Mouse (Mus musculus) midbrain, postnatal 0 days (tissue): ENCODE measurements around the gene Ccdc51. TPM values are rescaled to one million over a fixed set of nuclear protein-coding genes. Genes with fewer than 3 reads are reported as not detected.

Source experiments
- ATAC-seq: fragments of 200-750 bp; cut with Nextera tagmentation; 2 replicates; pipeline ENCODE4 v1.8.0; 2017; ENCODE audit warnings: moderate number of reproducible peaks, mild to moderate bottlenecking, moderate TSS enrichment, moderate library complexity; ENCODE audit not compliant: low FRiP score
- DNase-seq: peaks from one replicate; pipeline ENCODE4 v3.0.0-alpha.2; 2015; ENCODE audit warnings: low spot score
- H3K27ac ChIP-seq: fragments of 300-500 bp; sonication (generic); 2 replicates; pipeline ENCODE4 v1.5.1; 2014; ENCODE audit warnings: low read depth, mild to moderate bottlenecking, low read length, mixed read lengths
- H3K27me3 ChIP-seq: fragments of 300-500 bp; sonication (generic); 2 replicates; pipeline ENCODE4 v1.6.1; 2014; ENCODE audit warnings: low read length, control low read depth, mixed read lengths; ENCODE audit not compliant: insufficient read depth
- H3K36me3 ChIP-seq: fragments of 300-500 bp; sonication (generic); 2 replicates; pipeline ENCODE4 v1.6.1; 2014; ENCODE audit warnings: low read length, control low read depth, mixed read lengths; ENCODE audit not compliant: insufficient read depth
- H3K4me1 ChIP-seq: fragments of 300-500 bp; sonication (generic); 2 replicates; pipeline ENCODE4 v1.6.1; 2014; ENCODE audit warnings: mild to moderate bottlenecking, control low read depth, antibody characterized with exemption, low read length, mixed read lengths; ENCODE audit not compliant: insufficient read depth
- H3K4me2 ChIP-seq: fragments of 300-500 bp; sonication (generic); 2 replicates; pipeline ENCODE4 v1.6.1; 2014; ENCODE audit warnings: low read depth, mild to moderate bottlenecking, low read length, mixed read lengths; ENCODE audit not compliant: poor library complexity, severe bottlenecking
- H3K4me3 ChIP-seq: fragments of 300-500 bp; sonication (generic); 2 replicates; pipeline ENCODE4 v1.5.1; 2014; ENCODE audit warnings: low read depth, mild to moderate bottlenecking, low read length, moderate library complexity
- H3K9ac ChIP-seq: fragments of 300-500 bp; sonication (generic); replicated peaks from 2 replicates; pipeline ENCODE4 v1.6.1; 2014; ENCODE audit warnings: mild to moderate bottlenecking, low read length, moderate library complexity, mixed read lengths; ENCODE audit not compliant: poor library complexity, severe bottlenecking
- H3K9me3 ChIP-seq: fragments of 300-500 bp; sonication (generic); 2 replicates; pipeline ENCODE4 v1.6.1; 2016; ENCODE audit warnings: low read length, control low read depth
- CTCF ChIP-seq: IDR thresholded peaks from 2 replicates; pipeline ENCODE4 v1.5.1; 2016; ENCODE audit warnings: antibody characterized with exemption, mild to moderate bottlenecking
- WGBS: fragments of 180-500 bp; shearing (Covaris S2); extraction: QIAGEN DNeasy Blood & Tissue Kit; methylation state at CpG from one replicate; pipeline ENCODE4 v1.1.7; 2014; 5-methylcytosine and 5-hydroxymethylcytosine counted together
- polyA plus RNA-seq: library from polyadenylated mRNA; unstranded; fragments of >200 nt; fragmentation: Nextera tagmentation; extraction: Ambion mirVana; gene quantifications from 2 replicates; pipeline ENCODE4 v1.2.1, GENCODE M21; 2015
- total RNA-seq: library from RNA; depleted of rRNA; stranded (reverse); fragments of >200 nt; gene quantifications from 2 replicates; pipeline ENCODE4 v1.2.3, GENCODE M21; 2014

The Ccdc51 gene
- total and polyA plus RNA-seq, 2 experiments from 2014 or later: 4.8 to 6.9 TPM

- Histone ChIP-seq H3K9me3 (no peaks in the 10 kb centered on the region), H3K36me3 (no peaks in the 10 kb centered on the region), H3K9ac (no peak overlapping the region), H3K4me3 (no peak overlapping the region), H3K27ac (no peak overlapping the region), H3K4me2 (no peak overlapping the region), H3K27me3 (no peaks in the 10 kb centered on the region), H3K4me1 (peaks cover 6% of the 10 kb centered on the region)
- no peak for DNase-seq
- 92% methylated on average over 13 of the region's 13 CpGs for WGBS
- no peak for ATAC-seq
- TF ChIP-seq CTCF: no peak
Measured at GRCm38 (mm10) chr9:109051011-109051501, 31.2 kb upstream of the Ccdc51 start.

- 94% methylated on average over 10 of the region's 10 CpGs for WGBS
- 0 out of 2 replicates have a peak, but pooled peaks cover 4% of the 10 kb centered on the region for H3K36me3 ChIP-seq
- H3K4me2 ChIP-seq: no peak overlapping the region
- no peaks in the 10 kb centered on the region for H3K9me3 ChIP-seq
- H3K27me3 ChIP-seq: no peaks in the 10 kb centered on the region
- H3K9ac ChIP-seq: no peak overlapping the region
- TF ChIP-seq CTCF: no peak
- peaks cover 6% of the 10 kb centered on the region for H3K4me1 ChIP-seq
- H3K4me3 ChIP-seq: no peak overlapping the region
- no peak overlapping the region for H3K27ac ChIP-seq
- DNase-seq (no peak), ATAC-seq (no peak)
Measured at GRCm38 (mm10) chr9:109051651-109052489, 30.4 kb upstream of the Ccdc51 start.

- no peak overlapping the region for H3K4me3 ChIP-seq
- WGBS: 88% methylated on average over 9 of the region's 9 CpGs
- no peak for TF ChIP-seq CTCF
- H3K4me1 ChIP-seq: peaks cover 6% of the 10 kb centered on the region
- ATAC-seq (no peak), DNase-seq (no peak)
- no peaks in the 10 kb centered on the region for H3K9me3 ChIP-seq
- H3K27ac ChIP-seq: no peak overlapping the region
- peaks cover 8% of the 10 kb centered on the region for H3K36me3 ChIP-seq
- no peak overlapping the region for H3K4me2 ChIP-seq
- no peak overlapping the region for H3K9ac ChIP-seq
- H3K27me3 ChIP-seq: no peaks in the 10 kb centered on the region
Measured at GRCm38 (mm10) chr9:109052490-109053260, 29.6 kb upstream of the Ccdc51 start.

GRCm38 (mm10) chr9:109053366-109053765, 28.9 kb upstream of the Ccdc51 start:
- Histone ChIP-seq H3K4me2 (no peak overlapping the region), H3K9me3 (no peaks in the 10 kb centered on the region), H3K27ac (no peak overlapping the region), H3K4me1 (peaks cover 6% of the 10 kb centered on the region), H3K4me3 (no peak overlapping the region), H3K9ac (no peak overlapping the region), H3K27me3 (no peaks in the 10 kb centered on the region), H3K36me3 (peaks cover 15% of the 10 kb centered on the region)
- DNase-seq: no peak
- TF ChIP-seq CTCF: no peak
- no peak for ATAC-seq
- WGBS: 80% methylated on average over 3 of the region's 3 CpGs

GRCm38 (mm10) chr9:109053851-109054250, 28.4 kb upstream of the Ccdc51 start:
- H3K36me3 ChIP-seq: peaks cover 15% of the 10 kb centered on the region
- no peak overlapping the region for H3K4me2 ChIP-seq
- no peaks in the 10 kb centered on the region for H3K9me3 ChIP-seq
- H3K4me3 ChIP-seq: no peak overlapping the region
- H3K4me1 ChIP-seq: peaks cover 7% of the 10 kb centered on the region
- H3K27me3 ChIP-seq: no peaks in the 10 kb centered on the region
- H3K9ac ChIP-seq: no peak overlapping the region
- H3K27ac ChIP-seq: peak overlapping the region; percentile 67; the same call in 1 of the 2 replicates
- no peak for TF ChIP-seq CTCF
- no peak for ATAC-seq
- WGBS: 74% methylated on average over 6 of the region's 6 CpGs
- no peak for DNase-seq
